Mouse (Mus musculus) heart, postnatal 36 days (tissue): Measurements from ENCODE around the gene Cpsf4l. TPM values are rescaled to one million over a fixed set of nuclear protein-coding genes. Genes with fewer than 3 reads are reported as not detected.
"Not testable (repeated sequence)": the region's sequence is repeated elsewhere in the genome, so short reads cannot be mapped to it uniquely, and the experiment has no call there.

Experiments
- DNase-seq, 2 experiments: peaks; one replicate each; pipeline ENCODE4 v3.0.0; 2021 to 2022
- intact Hi-C: fragments of 180-260 bp; cut with DNase I; formaldehyde crosslinking; loops from one replicate; pipeline ENCODE4 v1.15.1; 2025
- total RNA-seq, 2 experiments: library from RNA; stranded (reverse); gene quantifications; 2 replicates each; pipeline ENCODE4 v1.2.3; 2021

Cpsf4l gene
- total RNA-seq, 2 experiments from 2014 or later, result not detected

- intact Hi-C loops, result no loop called here
- no peak for DNase-seq
Observed at GRCm38 (mm10) chr11:113673614-113674013, 36.2 kb downstream of the Cpsf4l start.

- DNase-seq, result no peak
- intact Hi-C loops, result no loop called here
Observed at GRCm38 (mm10) chr11:113669711-113670110, 40.1 kb downstream of the Cpsf4l start.

- no peak for DNase-seq
- intact Hi-C loops, result no loop called here
Observed at GRCm38 (mm10) chr11:113668857-113669256, 41.0 kb downstream of the Cpsf4l start.

- DNase-seq, result no peak
- intact Hi-C loops, result no loop called here
Observed at GRCm38 (mm10) chr11:113667704-113668103, 42.1 kb downstream of the Cpsf4l start.

- no peak for DNase-seq
- intact Hi-C loops, result no loop called here
Observed at GRCm38 (mm10) chr11:113667122-113667521, 42.7 kb downstream of the Cpsf4l start.

GRCm38 (mm10) chr11:113666648-113667047 is 43.2 kb downstream of the Cpsf4l start:
- DNase-seq, result no peak
- intact Hi-C loops, result no loop called here

GRCm38 (mm10) chr11:113666205-113666604 is 43.6 kb downstream of the Cpsf4l start:
- intact Hi-C loops, result no loop called here
- no peak for DNase-seq

GRCm38 (mm10) chr11:113664279-113664678 is 45.5 kb downstream of the Cpsf4l start:
- no peak for DNase-seq
- intact Hi-C loops, result no loop called here

GRCm38 (mm10) chr11:113661835-113662351 is 47.9 kb downstream of the Cpsf4l start:
- intact Hi-C loops, result no loop called here
- DNase-seq, result no peak

- DNase-seq, result no peak
- intact Hi-C loops, result no loop called here
Observed at GRCm38 (mm10) chr11:113660940-113661339, 48.9 kb downstream of the Cpsf4l start.

- DNase-seq, intact Hi-C loops: not testable (repeated sequence)
Observed at GRCm38 (mm10) chr11:113660213-113660612, 49.6 kb downstream of the Cpsf4l start.

- intact Hi-C loops, result no loop called here
- DNase-seq, result no peak
Observed at GRCm38 (mm10) chr11:113658763-113659162, 51.1 kb downstream of the Cpsf4l start.

- intact Hi-C loops, result no loop called here
- DNase-seq, result no peak
Observed at GRCm38 (mm10) chr11:113658319-113658718, 51.5 kb downstream of the Cpsf4l start.

- intact Hi-C loops, result no loop called here
- no peak for DNase-seq
Observed at GRCm38 (mm10) chr11:113657221-113657620, 52.6 kb downstream of the Cpsf4l start.

GRCm38 (mm10) chr11:113656511-113656932 is 53.3 kb downstream of the Cpsf4l start:
- DNase-seq, result no peak
- intact Hi-C loops, result no loop called here

- intact Hi-C loops, result no loop called here
- DNase-seq, result no peak
Observed at GRCm38 (mm10) chr11:113654561-113655270, 55.1 kb downstream of the Cpsf4l start.

- no peak for DNase-seq
- intact Hi-C loops, result no loop called here
Observed at GRCm38 (mm10) chr11:113654105-113654504, 55.7 kb downstream of the Cpsf4l start.

GRCm38 (mm10) chr11:113652516-113652915 is 57.3 kb downstream of the Cpsf4l start:
- intact Hi-C loops, result no loop called here
- no peak for DNase-seq

GRCm38 (mm10) chr11:113651907-113652273 is 57.9 kb downstream of the Cpsf4l start:
- intact Hi-C loops, result no loop called here
- DNase-seq, result no peak

GRCm38 (mm10) chr11:113651206-113651906 is 58.5 kb downstream of the Cpsf4l start:
- intact Hi-C loops, result no loop called here
- no peak for DNase-seq

GRCm38 (mm10) chr11:113649353-113650210 is 60.2 kb downstream of the Cpsf4l start, which contains the start of gene Slc39a11:
Gene Slc39a11, minus strand, starts transcription at chr11:113650079.
- DNase-seq, result peak; percentile 71 to 79

More at GRCm38 (mm10) chr11:113649353-113650210, 60.2 kb downstream of the Cpsf4l start, which contains the start of gene Slc39a11:
- intact Hi-C loops, result loop anchor here (1.0 to 2.0 kb wide), 2 partner anchors 35 to 102 kb away; partner anchors contain the start of genes Cdc42ep4, D11Wsu47e and Fam104a
